Mouse (Mus musculus): Measurements from ENCODE around the gene Kcnk1. TPM values are rescaled to one million over a fixed set of nuclear protein-coding genes. Genes with fewer than 3 reads are reported as not detected.

The Kcnk1 gene
- total and polyA plus RNA-seq, 3 experiments = not detected

- DNase-seq (ENCODE audit: extremely low read depth) = no peak
- dilution Hi-C loops (cut with MboI; ENCODE audit: extremely low pct_ligation_motif_present, extremely low pct_unique_long_range_greater_than_20kb, low sequenced_read_pairs) (no loop called here), in situ Hi-C loops (cut with MboI; ENCODE audit: low pct_ligation_motif_present, low pct_unique_long_range_greater_than_20kb, low sequenced_read_pairs) (no loop called here)
- no peak overlapping the region for H3K4me3 ChIP-seq (replicated peaks in 1 of 3; ENCODE audit: low read depth in 2 of 3, low read length in 2 of 3, poor library complexity in 1 of 3)
- no peak overlapping the region for H3K4me2 ChIP-seq (ENCODE audit: insufficient read depth, low read depth, poor library complexity, severe bottlenecking)
- H3K27me3 ChIP-seq (replicated peaks) = peaks cover 73% of the 10 kb centered on the region
- no peaks in the 10 kb centered on the region for H3K4me1 ChIP-seq (ENCODE audit: control insufficient read depth in 1 of 2, insufficient read depth in 2 of 2)
- H3K36me3 ChIP-seq (replicated peaks in 1 of 2; ENCODE audit: control insufficient read depth in 1 of 2, insufficient read depth in 1 of 2, low read length in 1 of 2) = no peaks in the 10 kb centered on the region
- TF ChIP-seq BHLHE40 (IDR thresholded peaks at IDR 0.05; ENCODE audit: low read depth, low read length) (no peak), CHD2 (IDR thresholded peaks at IDR 0.05; ENCODE audit: low read length) (no peak), TBP (conservative IDR thresholded peaks at IDR 0.05; ENCODE audit: low read depth, low read length) (no peak), ELF1 (IDR thresholded peaks at IDR 0.05; ENCODE audit: low read depth, low read length) (no peak), MAZ (IDR thresholded peaks at IDR 0.05; ENCODE audit: low read depth, low read length) (no peak), JUND (conservative IDR thresholded peaks at IDR 0.05; ENCODE audit: low read depth, low read length) (no peak), ZC3H11A (IDR thresholded peaks at IDR 0.05; ENCODE audit: low read depth, low read length) (no peak), SIN3A (IDR thresholded peaks at IDR 0.05; ENCODE audit: low read length) (no peak), RAD21 (IDR thresholded peaks at IDR 0.05; ENCODE audit: low read depth, low read length) (no peak)
- H3K9ac ChIP-seq (ENCODE audit: insufficient read depth, low read depth) = no peak overlapping the region
- H3K27ac ChIP-seq (ENCODE audit: insufficient read depth, low read depth) = no peak overlapping the region
- no peaks in the 10 kb centered on the region for H3K9me3 ChIP-seq (replicated peaks; ENCODE audit: low read length)
- H3K79me2 ChIP-seq (replicated peaks; ENCODE audit: control insufficient read depth, extremely low read depth, insufficient read depth, poor library complexity, severe bottlenecking) = no peaks in the 10 kb centered on the region
Observed at GRCm38 (mm10) chr8:125986999-125987589, 7.9 kb upstream of the Kcnk1 start.

DNA sequence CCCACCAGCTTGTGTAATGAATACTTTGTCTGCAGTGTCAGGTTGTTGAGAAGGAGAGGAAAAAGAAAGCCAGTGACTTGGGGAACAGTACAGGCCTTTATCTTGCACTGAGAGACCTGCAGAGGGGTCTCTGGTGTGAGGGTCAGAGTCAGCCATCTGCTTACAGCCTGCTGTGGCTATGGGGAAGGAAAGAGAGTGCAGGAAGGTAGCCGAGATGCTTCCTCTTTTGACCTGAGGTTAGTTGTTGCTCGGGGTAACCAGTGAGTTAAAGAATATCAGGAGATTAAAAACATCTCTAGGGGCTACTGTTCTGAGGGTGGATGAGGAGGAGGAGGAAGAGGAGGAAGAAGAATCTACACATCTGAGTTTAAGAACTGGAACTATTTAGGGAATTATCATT lies 7.0 kb upstream of the Kcnk1 start:
- TF ChIP-seq HCFC1 (IDR thresholded peaks at IDR 0.05; ENCODE audit: low read depth, low read length) = no peak
- no peak for TF ChIP-seq MXI1 (IDR thresholded peaks at IDR 0.05; ENCODE audit: low read depth, low read length)
- no peak for TF ChIP-seq MEF2A (IDR thresholded peaks at IDR 0.05; ENCODE audit: borderline replicate concordance, low read depth, low read length)
- TF ChIP-seq NRF1 (IDR thresholded peaks at IDR 0.05; ENCODE audit: low read depth, low read length) = no peak
- no peak for TF ChIP-seq POLR2A (IDR thresholded peaks at IDR 0.05; ENCODE audit: low read depth, low read length)
- TF ChIP-seq JUN (IDR thresholded peaks at IDR 0.05; ENCODE audit: insufficient read depth, low read depth, low read length) = no peak
- no peak for TF ChIP-seq RAD21 (IDR thresholded peaks at IDR 0.05; ENCODE audit: low read depth, low read length)
- no peak for TF ChIP-seq SIN3A (IDR thresholded peaks at IDR 0.05; ENCODE audit: low read length)
- TF ChIP-seq MAX (IDR thresholded peaks at IDR 0.05; ENCODE audit: low read length) = no peak
- no peak for TF ChIP-seq IRF4 (IDR thresholded peaks at IDR 0.05; ENCODE audit: low read depth, low read length)
- TF ChIP-seq ZNF384 (IDR thresholded peaks at IDR 0.05; ENCODE audit: low read depth, low read length) = no peak
- TF ChIP-seq CHD1 (IDR thresholded peaks at IDR 0.05; ENCODE audit: low read depth, low read length) = no peak
- no peak for TF ChIP-seq GABPA (IDR thresholded peaks at IDR 0.05; ENCODE audit: insufficient replicate concordance, low read depth, low read length)
- TF ChIP-seq ELF1 (IDR thresholded peaks at IDR 0.05; ENCODE audit: low read depth, low read length) = no peak
- TF ChIP-seq PAX5 (IDR thresholded peaks at IDR 0.05; ENCODE audit: low read length) = no peak
- TF ChIP-seq TBP (conservative IDR thresholded peaks at IDR 0.05; ENCODE audit: low read depth, low read length) = no peak
- TF ChIP-seq ZC3H11A (IDR thresholded peaks at IDR 0.05; ENCODE audit: low read depth, low read length) = no peak
- no peak for TF ChIP-seq USF2 (conservative IDR thresholded peaks at IDR 0.05; ENCODE audit: low read depth, low read length)
- no peak for TF ChIP-seq TCF12 (IDR thresholded peaks at IDR 0.05; ENCODE audit: low read depth, low read length)
- TF ChIP-seq POLR2AphosphoS2 (IDR thresholded peaks at IDR 0.05; ENCODE audit: low read depth, low read length) = no peak
- no peaks in the 10 kb centered on the region for H3K4me1 ChIP-seq (ENCODE audit: control insufficient read depth in 1 of 2, insufficient read depth in 2 of 2)
- no peaks in the 10 kb centered on the region for H3K9me3 ChIP-seq (replicated peaks; ENCODE audit: low read length)
- H3K36me3 ChIP-seq (replicated peaks in 1 of 2; ENCODE audit: control insufficient read depth in 1 of 2, insufficient read depth in 1 of 2, low read length in 1 of 2) = no peaks in the 10 kb centered on the region
- no peak overlapping the region for H3K9ac ChIP-seq (ENCODE audit: insufficient read depth, low read depth)
- no peak overlapping the region for H3K4me2 ChIP-seq (ENCODE audit: insufficient read depth, low read depth, poor library complexity, severe bottlenecking)
- dilution Hi-C loops (cut with MboI; ENCODE audit: extremely low pct_ligation_motif_present, extremely low pct_unique_long_range_greater_than_20kb, low sequenced_read_pairs) (no loop called here), in situ Hi-C loops (cut with MboI; ENCODE audit: low pct_ligation_motif_present, low pct_unique_long_range_greater_than_20kb, low sequenced_read_pairs) (no loop called here)
- H3K27ac ChIP-seq (ENCODE audit: insufficient read depth, low read depth) = no peak overlapping the region
- H3K27me3 ChIP-seq (replicated peaks) = peaks cover 75% of the 10 kb centered on the region
- H3K79me2 ChIP-seq (replicated peaks; ENCODE audit: control insufficient read depth, extremely low read depth, insufficient read depth, poor library complexity, severe bottlenecking) = no peaks in the 10 kb centered on the region
- no peak for DNase-seq (ENCODE audit: extremely low read depth)
- no peak overlapping the region for H3K4me3 ChIP-seq (replicated peaks in 1 of 3; ENCODE audit: low read depth in 2 of 3, low read length in 2 of 3, poor library complexity in 1 of 3)

Data from CH12.LX (cell line).